Mouse (Mus musculus): ENCODE measurements around the gene Spib.

DNA sequence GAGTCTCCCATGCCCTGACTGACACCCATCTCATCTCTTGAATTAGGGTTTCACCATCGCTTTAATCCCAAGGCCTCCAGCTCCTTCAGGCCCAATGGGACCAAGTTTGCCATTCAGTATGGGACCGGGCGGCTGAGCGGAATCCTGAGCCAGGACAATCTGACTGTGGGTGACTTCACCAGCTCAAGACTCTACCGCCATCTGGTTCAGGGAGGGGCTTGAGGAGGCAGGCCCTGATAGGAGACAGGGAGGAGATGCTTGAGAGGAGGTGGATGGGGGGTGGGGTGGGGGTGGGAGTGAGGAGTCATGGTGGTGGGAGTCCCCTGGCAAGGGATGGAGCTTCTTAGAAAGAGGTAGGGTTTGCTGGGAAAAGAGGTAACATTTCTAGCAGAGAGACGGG, 49.8 kb upstream of the Spib start:
- no peak for TF ChIP-seq POLR2A (IDR thresholded peaks at IDR 0.05; ENCODE audit: borderline replicate concordance, control insufficient read depth, low read depth, low read length)
- no peak for TF ChIP-seq CTCF (IDR thresholded peaks at IDR 0.05; ENCODE audit: control insufficient read depth, insufficient read depth, low read length)
